Mouse (Mus musculus) midbrain, embryonic 16.5 days (tissue): ENCODE measurements at regions not wholly inside any gene's neighbourhood (a gene's known extent, or its start where the extent isn't known, plus 50 kb on each side); places are given as distances from the start of the nearest gene placed in this dataset.

Source experiments
- ATAC-seq: fragments of 200-750 bp; cut with Nextera tagmentation; 2 replicates; pipeline ENCODE4 v1.8.0; 2017; ENCODE audit warnings: moderate TSS enrichment
- H3K27ac ChIP-seq: fragments of 300-500 bp; sonication (generic); 2 replicates; pipeline ENCODE4 v1.5.1; 2014; ENCODE audit warnings: mild to moderate bottlenecking, low read length, mixed read lengths
- H3K27me3 ChIP-seq: fragments of 300-500 bp; sonication (generic); 2 replicates; pipeline ENCODE4 v1.6.1; 2014; ENCODE audit warnings: low read depth, low read length, mixed read lengths; ENCODE audit not compliant: control insufficient read depth, insufficient read depth
- H3K36me3 ChIP-seq: fragments of 300-500 bp; sonication (generic); 2 replicates; pipeline ENCODE4 v1.6.1; 2014; ENCODE audit warnings: mild to moderate bottlenecking, low read length, moderate library complexity, mixed read lengths; ENCODE audit not compliant: control insufficient read depth, insufficient read depth
- H3K4me1 ChIP-seq: fragments of 300-500 bp; sonication (generic); 2 replicates; pipeline ENCODE4 v1.6.1; 2014; ENCODE audit warnings: mild to moderate bottlenecking, low read length, mixed read lengths; ENCODE audit not compliant: control insufficient read depth, insufficient read depth
- H3K4me2 ChIP-seq: fragments of 300-500 bp; sonication (generic); 2 replicates; pipeline ENCODE4 v1.6.1; 2014; ENCODE audit warnings: mild to moderate bottlenecking, low read length, mixed read lengths
- H3K4me3 ChIP-seq: fragments of 300-500 bp; sonication (generic); 2 replicates; pipeline ENCODE4 v1.5.1; 2014; ENCODE audit warnings: low read depth, mild to moderate bottlenecking, low read length, moderate library complexity, mixed read lengths
- H3K9ac ChIP-seq: fragments of 300-500 bp; sonication (generic); 2 replicates; pipeline ENCODE4 v1.6.1; 2014; ENCODE audit warnings: low read depth, low read length, mixed read lengths
- H3K9me3 ChIP-seq: fragments of 300-500 bp; sonication (generic); replicated peaks from 2 replicates; pipeline ENCODE4 v1.6.1; 2014; ENCODE audit warnings: mild to moderate bottlenecking, low read length, mixed read lengths; ENCODE audit not compliant: control insufficient read depth, poor library complexity, severe bottlenecking
- WGBS: fragments of 180-500 bp; shearing (Covaris S2); extraction: QIAGEN DNeasy Blood & Tissue Kit; methylation state at CpG from one replicate; pipeline ENCODE4 v1.1.7; 2014; 5-methylcytosine and 5-hydroxymethylcytosine counted together

DNA sequence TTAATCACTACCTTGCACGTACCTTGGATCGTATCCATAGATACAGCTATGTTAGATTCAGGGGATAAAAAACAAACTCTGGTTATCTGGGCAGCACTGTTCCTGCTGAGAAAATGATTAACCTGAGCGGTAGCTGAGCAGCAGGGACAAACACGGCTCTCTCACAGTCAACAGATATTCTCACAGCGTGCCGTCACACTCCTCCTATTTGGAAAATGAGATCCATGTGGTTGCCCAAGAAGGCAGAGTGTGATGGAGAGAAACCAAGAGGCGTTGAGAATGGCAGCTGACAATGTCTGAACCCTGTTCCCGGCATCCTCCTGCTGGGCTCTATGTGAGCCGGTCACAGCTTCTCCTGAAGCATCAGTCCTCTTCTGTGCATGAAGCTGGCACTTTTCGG lies 155.6 kb upstream of the Arg1 start:
- Histone ChIP-seq H3K4me1 (no peaks in the 10 kb centered on the region), H3K27ac (no peak overlapping the region)
- WGBS, result 70% methylated on average over 10 of the region's 10 CpGs

DNA sequence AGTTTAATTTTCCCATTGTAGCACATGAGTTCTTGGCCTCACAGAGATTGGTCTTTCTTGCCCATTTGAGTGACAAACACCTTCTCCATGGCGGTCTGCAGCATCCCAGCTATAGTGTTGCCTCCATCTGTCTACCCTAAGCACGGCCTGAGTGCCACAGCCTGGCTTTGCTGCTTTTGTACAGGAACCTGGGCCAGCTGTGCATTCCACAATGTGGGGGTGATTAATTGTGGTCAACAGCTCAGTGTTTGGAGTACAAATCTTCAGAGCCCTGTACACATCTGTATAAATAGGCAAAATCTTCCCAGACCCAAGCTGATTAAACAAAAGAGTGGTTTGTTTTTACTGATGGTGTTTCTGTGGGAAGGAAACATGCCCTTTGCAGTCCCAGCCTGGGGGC lies 145.3 kb upstream of the Arg1 start:
- ATAC-seq, result no peak
- Histone ChIP-seq H3K27me3 (no peaks in the 10 kb centered on the region), H3K4me1 (peaks cover 3% of the 10 kb centered on the region), H3K4me3 (no peak overlapping the region), H3K36me3 (no peaks in the 10 kb centered on the region), H3K4me2 (no peak overlapping the region), H3K27ac (no peak overlapping the region), H3K9ac (no peak overlapping the region), H3K9me3 (no peaks in the 10 kb centered on the region; the same call in 1 of the 2 replicates)
- WGBS, result 80% methylated on average over 2 of the region's 2 CpGs

More for the DNA sequence above, 155.6 kb upstream of the Arg1 start:
- no peak overlapping the region for H3K4me3 ChIP-seq
- H3K4me2 ChIP-seq, result no peak overlapping the region
- H3K9me3 ChIP-seq, result no peaks in the 10 kb centered on the region
- ATAC-seq, result peak; percentile 56; the same call in 1 of the 2 replicates
- H3K36me3 ChIP-seq, result no peaks in the 10 kb centered on the region
- H3K27me3 ChIP-seq, result no peaks in the 10 kb centered on the region
- H3K9ac ChIP-seq, result no peak overlapping the region

- 53% methylated on average over 8 of the region's 8 CpGs for WGBS
- Histone ChIP-seq H3K4me3 (no peak overlapping the region), H3K9ac (no peak overlapping the region), H3K27me3 (no peaks in the 10 kb centered on the region), H3K4me1 (peaks cover 3% of the 10 kb centered on the region), H3K27ac (peak overlapping the region; percentile 45; the same call in 1 of the 2 replicates), H3K9me3 (no peaks in the 10 kb centered on the region; the same call in 1 of the 2 replicates), H3K4me2 (no peak overlapping the region), H3K36me3 (no peaks in the 10 kb centered on the region)
- 0 out of 2 replicates have a peak, but pooled peaks have one; percentile 51 for ATAC-seq
These were observed 141.0 kb upstream of the Arg1 start for GRCm38 (mm10) chr10:25068301-25068700.

- H3K9me3 ChIP-seq, result no peaks in the 10 kb centered on the region
- no peak overlapping the region for H3K4me3 ChIP-seq
- no peak for ATAC-seq
- peaks cover 3% of the 10 kb centered on the region for H3K4me1 ChIP-seq
- no peaks in the 10 kb centered on the region for H3K27me3 ChIP-seq
- no peak overlapping the region for H3K4me2 ChIP-seq
- no peaks in the 10 kb centered on the region for H3K36me3 ChIP-seq
- no peak overlapping the region for H3K27ac ChIP-seq
- 92% methylated on average over 6 of the region's 6 CpGs for WGBS
- H3K9ac ChIP-seq, result no peak overlapping the region
These were observed 137.5 kb upstream of the Arg1 start for GRCm38 (mm10) chr10:25064701-25065362.

- H3K4me1 ChIP-seq, result no peaks in the 10 kb centered on the region
- no peak for ATAC-seq
- no peak overlapping the region for H3K27ac ChIP-seq
- H3K27me3 ChIP-seq, result no peaks in the 10 kb centered on the region
- H3K4me2 ChIP-seq, result no peak overlapping the region
- H3K36me3 ChIP-seq, result no peaks in the 10 kb centered on the region
- no peak overlapping the region for H3K9ac ChIP-seq
- H3K9me3 ChIP-seq, result no peaks in the 10 kb centered on the region
- WGBS, result 64% methylated on average over 13 of the region's 13 CpGs
- H3K4me3 ChIP-seq, result no peak overlapping the region
These were observed 134.2 kb upstream of the Arg1 start for GRCm38 (mm10) chr10:25061402-25062055.

GRCm38 (mm10) chr10:25058694-25059093 lies 131.4 kb upstream of the Arg1 start:
- no peak for ATAC-seq
- no peak overlapping the region for H3K27ac ChIP-seq
- H3K36me3 ChIP-seq, result no peaks in the 10 kb centered on the region
- H3K4me1 ChIP-seq, result no peaks in the 10 kb centered on the region
- no peaks in the 10 kb centered on the region for H3K9me3 ChIP-seq
- H3K9ac ChIP-seq, result no peak overlapping the region
- no peaks in the 10 kb centered on the region for H3K27me3 ChIP-seq
- 80% methylated on average over 11 of the region's 11 CpGs for WGBS
- no peak overlapping the region for H3K4me3 ChIP-seq
- H3K4me2 ChIP-seq, result no peak overlapping the region

DNA sequence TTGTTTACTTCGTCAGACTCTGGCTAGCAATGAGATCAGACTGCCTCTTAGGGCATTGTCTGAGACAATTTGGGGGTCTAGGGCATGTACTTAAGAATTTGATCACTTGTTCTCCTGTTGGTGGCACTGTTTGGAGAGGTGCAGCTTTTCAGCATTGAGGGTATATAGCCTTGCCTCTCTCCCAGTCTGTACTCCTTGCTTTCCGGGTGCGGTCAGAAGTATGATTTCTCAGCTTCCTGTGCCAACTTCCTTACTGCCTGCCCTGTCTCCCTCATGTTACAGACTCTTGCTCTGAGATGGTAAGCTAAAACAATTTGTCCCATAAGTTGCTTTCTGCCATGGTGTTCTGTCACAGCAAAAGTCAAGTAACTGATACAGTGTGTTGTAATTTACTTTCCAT lies 124.7 kb upstream of the Arg1 start:
- H3K36me3 ChIP-seq, result no peaks in the 10 kb centered on the region
- 74% methylated on average over 3 of the region's 3 CpGs for WGBS
- no peaks in the 10 kb centered on the region for H3K27me3 ChIP-seq
- no peak overlapping the region for H3K4me2 ChIP-seq
- H3K4me1 ChIP-seq, result no peaks in the 10 kb centered on the region
- no peaks in the 10 kb centered on the region for H3K9me3 ChIP-seq
- no peak for ATAC-seq
- H3K4me3 ChIP-seq, result no peak overlapping the region
- H3K27ac ChIP-seq, result no peak overlapping the region
- no peak overlapping the region for H3K9ac ChIP-seq

GRCm38 (mm10) chr10:25051368-25051874 lies 124.1 kb upstream of the Arg1 start:
- Histone ChIP-seq H3K4me2 (no peak overlapping the region), H3K4me3 (no peak overlapping the region)

GRCm38 (mm10) chr10:25041221-25041620 lies 113.9 kb upstream of the Arg1 start:
- Histone ChIP-seq H3K9ac (no peak overlapping the region), H3K4me3 (no peak overlapping the region), H3K27ac (no peak overlapping the region), H3K9me3 (no peaks in the 10 kb centered on the region), H3K36me3 (no peaks in the 10 kb centered on the region), H3K4me1 (no peaks in the 10 kb centered on the region), H3K27me3 (no peaks in the 10 kb centered on the region), H3K4me2 (no peak overlapping the region)
- WGBS, result 86% methylated on average over 4 of the region's 4 CpGs
- no peak for ATAC-seq

More at GRCm38 (mm10) chr10:25051368-25051874, 124.1 kb upstream of the Arg1 start:
- no peak overlapping the region for H3K9ac ChIP-seq
- no peaks in the 10 kb centered on the region for H3K36me3 ChIP-seq
- ATAC-seq, result no peak
- H3K9me3 ChIP-seq, result no peaks in the 10 kb centered on the region
- no peaks in the 10 kb centered on the region for H3K27me3 ChIP-seq
- 82% methylated on average over 5 of the region's 5 CpGs for WGBS
- no peak overlapping the region for H3K27ac ChIP-seq
- no peaks in the 10 kb centered on the region for H3K4me1 ChIP-seq
